21 mouse cellular contexts compared by ENCODE assay signal in genomic region chr5:110550189-110550588, GRCm38 (mm10). TPM values are rescaled to one million over a fixed set of nuclear protein-coding genes. Genes with fewer than 3 reads are reported as not detected.
DNase-seq lines count a peak whose midpoint lies in the region; ATAC-seq and TF ChIP-seq lines count a peak whose summit lies in the region.
"Had no signal": no experiment of that assay in that cellular context is flagged by ENCODE, and none has a peak within 500 bp of the region (broad histone marks: within the 10 kb centered on the region; RNA-seq: fewer than 3 reads in every experiment).

No protein-coding gene starts in this region.

- TF ChIP-seq EP300 in MEL (IDR thresholded peaks at IDR 0.05; ENCODE audit: low read depth in 1 of 2, low read length in 2 of 2): peak; percentile 48 to 73

- ATAC-seq in megakaryocyte-erythroid progenitor cell, adult 5-6 weeks (replicated peaks; ENCODE audit: low FRiP score, low TSS enrichment, poor library complexity, severe bottlenecking): 0 out of 2 replicates have a peak, but pooled peaks have one; percentile 24
- no peak for ATAC-seq in forebrain, embryonic 16.5 days
- ATAC-seq: activated CD4-positive, CD25-positive, alpha-beta regulatory T cell, adult 4 months; CD4-positive, CD25-positive, alpha-beta regulatory T cell, adult 4 months; Patski had no signal

- no peak for TF ChIP-seq CTCF in MEL (IDR thresholded peaks at IDR 0.05 in 2 of 3, conservative IDR thresholded peaks at IDR 0.05 in 1 of 3; ENCODE audit: control insufficient read depth in 1 of 3, insufficient read depth in 1 of 3, low read depth in 2 of 3, low read length in 3 of 3, poor library complexity in 1 of 3, severe bottlenecking in 1 of 3)

- no peak for TF ChIP-seq POLR2A in MEL (IDR thresholded peaks at IDR 0.05; ENCODE audit: control insufficient read depth in 1 of 2, insufficient read depth in 1 of 2, low read depth in 1 of 2, low read length in 2 of 2, poor library complexity in 1 of 2)

- TF ChIP-seq RAD21 in MEL (IDR thresholded peaks at IDR 0.05; ENCODE audit: low read depth, low read length): no peak

- 79% methylated on average over 2 of the region's 2 CpGs for WGBS in forebrain, embryonic 16.5 days

- no peaks in the 10 kb centered on the region for H3K9me3 ChIP-seq in MEL (replicated peaks; ENCODE audit: insufficient read depth, low read length)
- no peaks in the 10 kb centered on the region for H3K9me3 ChIP-seq in forebrain, embryonic 16.5 days (ENCODE audit: control insufficient read depth, low read length)
- H3K9me3 ChIP-seq: G1E had no signal

- H3K36me3 ChIP-seq in MEL (ENCODE audit: control insufficient read depth in 1 of 2, insufficient read depth in 2 of 2, low read length in 2 of 2): no peaks in the 10 kb centered on the region
- H3K36me3 ChIP-seq in forebrain, embryonic 16.5 days (ENCODE audit: control insufficient read depth, insufficient read depth): no peaks in the 10 kb centered on the region
- H3K36me3 ChIP-seq: G1E had no signal

- H3K4me1 ChIP-seq in MEL (ENCODE audit: control insufficient read depth in 1 of 2, insufficient read depth in 2 of 2, low read length in 2 of 2): peaks cover 4 to 14% of the 10 kb centered on the region in 2 experiments; a peak in 3 of 4 replicates
- H3K4me1 ChIP-seq in forebrain, embryonic 16.5 days (replicated peaks; ENCODE audit: control insufficient read depth, insufficient read depth, low read length): peaks cover 5% of the 10 kb centered on the region

- no peaks in the 10 kb centered on the region for H3K27me3 ChIP-seq in MEL (ENCODE audit: control insufficient read depth in 1 of 2, insufficient read depth in 2 of 2, low read length in 2 of 2)
- H3K27me3 ChIP-seq in forebrain, embryonic 16.5 days (replicated peaks; ENCODE audit: control insufficient read depth, insufficient read depth, low read length): peaks cover 9% of the 10 kb centered on the region

- DNase-seq in cerebellum, adult 9-11 months: peak; percentile 8
- DNase-seq in cerebellum, adult 8-10 months: no peak
- no peak for DNase-seq in MEL (ENCODE audit: low read depth, low spot score)
- DNase-seq in urinary bladder, adult 18-20 months (ENCODE audit: low spot score in 2 of 2): no peak
- DNase-seq: adrenal gland, adult 2 months; adrenal gland, adult 8-10 months; adrenal gland, postnatal 10 days; adrenal gland, postnatal 14 days; adrenal gland, postnatal 25 days; adrenal gland, postnatal 36 days; B cell, adult 2 months; cerebellum, adult 11 months; cerebellum, adult 11-12 months; cerebellum, adult 2 months had no signal

- H3K27ac ChIP-seq in MEL (ENCODE audit: control insufficient read depth, low read depth, low read length): no peak overlapping the region
- no peak overlapping the region for H3K27ac ChIP-seq in forebrain, embryonic 16.5 days (ENCODE audit: low read length)

- H3K79me2 ChIP-seq in MEL (ENCODE audit: control insufficient read depth, insufficient read depth, low read length, poor library complexity): no peaks in the 10 kb centered on the region

- no peak overlapping the region for H3K4me3 ChIP-seq in MEL (ENCODE audit: control insufficient read depth in 1 of 2, insufficient read depth in 1 of 2, low read depth in 2 of 2, low read length in 2 of 2)
- no peak overlapping the region for H3K4me3 ChIP-seq in forebrain, embryonic 16.5 days (replicated peaks; ENCODE audit: low read length)

- no peak overlapping the region for H3K9ac ChIP-seq in MEL (ENCODE audit: control insufficient read depth, low read depth, low read length, poor library complexity, severe bottlenecking)
- H3K9ac ChIP-seq in forebrain, embryonic 16.5 days (replicated peaks; ENCODE audit: low read depth, low read length): no peak overlapping the region

- H3K4me2 ChIP-seq in forebrain, embryonic 16.5 days (ENCODE audit: low read length): no peak overlapping the region

TF ChIP-seq in MEL, 35 proteins besides CTCF, POLR2A, EP300 and RAD21:
- no peak for TF ChIP-seq TBP (IDR thresholded peaks at IDR 0.05; ENCODE audit: low read depth, low read length)
- TF ChIP-seq E2F4 (IDR thresholded peaks at IDR 0.05; ENCODE audit: borderline replicate concordance, low read depth, low read length): no peak
- no peak for TF ChIP-seq USF2 (IDR thresholded peaks at IDR 0.05; ENCODE audit: borderline replicate concordance in 1 of 2, insufficient read depth in 1 of 2, low read depth in 1 of 2, low read length in 2 of 2)
- peak; percentile 71 for TF ChIP-seq ETS1 (IDR thresholded peaks at IDR 0.05; ENCODE audit: low read depth, low read length)
- no peak for TF ChIP-seq CHD2 (IDR thresholded peaks at IDR 0.05; ENCODE audit: low read length)
- no peak for TF ChIP-seq MAX (IDR thresholded peaks at IDR 0.05; ENCODE audit: low read length)
- peak; percentile 91 for TF ChIP-seq TCF12 (IDR thresholded peaks at IDR 0.05; ENCODE audit: low read depth, low read length)
- TF ChIP-seq MEF2A (IDR thresholded peaks at IDR 0.05; ENCODE audit: extremely low read depth, insufficient replicate concordance, low read depth, low read length, poor library complexity, severe bottlenecking): peak; percentile 94; the same call in 1 of the 2 replicates
- no peak for TF ChIP-seq MXI1 (IDR thresholded peaks at IDR 0.05; ENCODE audit: low read depth, low read length)
- TF ChIP-seq POLR2AphosphoS2 (IDR thresholded peaks at IDR 0.05; ENCODE audit: low read length): no peak
- peak; percentile 50; the same call in 1 of the 2 replicates for TF ChIP-seq RCOR1 (IDR thresholded peaks at IDR 0.05; ENCODE audit: low read depth, low read length)
- no peak for TF ChIP-seq NRF1 (IDR thresholded peaks at IDR 0.05; ENCODE audit: insufficient read depth, low read depth, low read length, poor library complexity, severe bottlenecking)
- no peak for TF ChIP-seq UBTF (IDR thresholded peaks at IDR 0.05; ENCODE audit: borderline replicate concordance, insufficient read depth, low read depth, low read length)
- no peak for TF ChIP-seq POLR2AphosphoS5 (IDR thresholded peaks at IDR 0.05; ENCODE audit: borderline replicate concordance, low read depth, low read length)
- no peak for TF ChIP-seq ZMIZ1 (IDR thresholded peaks at IDR 0.05; ENCODE audit: low read depth, low read length)
- no peak for TF ChIP-seq MAFK (IDR thresholded peaks at IDR 0.05; ENCODE audit: borderline replicate concordance, low read depth, low read length)
- no peak for TF ChIP-seq USF1 (IDR thresholded peaks at IDR 0.05; ENCODE audit: low read depth, low read length)
- TF ChIP-seq MYC (IDR thresholded peaks at IDR 0.05; ENCODE audit: low read depth, low read length): no peak
- TF ChIP-seq ZC3H11A (IDR thresholded peaks at IDR 0.05; ENCODE audit: low read depth, low read length): no peak
- TF ChIP-seq JUND (IDR thresholded peaks at IDR 0.05; ENCODE audit: low read depth, low read length): no peak
- TF ChIP-seq ZNF384 (IDR thresholded peaks at IDR 0.05; ENCODE audit: low read depth, low read length): peak; percentile 97
- no peak for TF ChIP-seq MYB (IDR thresholded peaks at IDR 0.05; ENCODE audit: low read depth, low read length)
- TF ChIP-seq GATA1 (IDR thresholded peaks at IDR 0.05; ENCODE audit: low read depth, low read length): peak; percentile 73
- TF ChIP-seq NELFE (IDR thresholded peaks at IDR 0.05; ENCODE audit: low read depth, low read length): no peak
- TF ChIP-seq TAL1 (IDR thresholded peaks at IDR 0.05; ENCODE audit: low read length): no peak
- no peak for TF ChIP-seq MAZ (IDR thresholded peaks at IDR 0.05; ENCODE audit: low read depth, low read length)
- TF ChIP-seq SIN3A (IDR thresholded peaks at IDR 0.05; ENCODE audit: low read length): no peak
- TF ChIP-seq GABPA (IDR thresholded peaks at IDR 0.05; ENCODE audit: low read depth, low read length): no peak
- no peak for TF ChIP-seq HCFC1 (IDR thresholded peaks at IDR 0.05; ENCODE audit: low read depth, low read length)
- peak; percentile 60; the same call in 1 of the 2 replicates for TF ChIP-seq BHLHE40 (IDR thresholded peaks at IDR 0.05; ENCODE audit: borderline replicate concordance, low read depth, low read length)
- TF ChIP-seq SMC3 (IDR thresholded peaks at IDR 0.05; ENCODE audit: low read depth, low read length): no peak
- no peak for TF ChIP-seq ELF1 (IDR thresholded peaks at IDR 0.05; ENCODE audit: low read depth, low read length)
- TF ChIP-seq KAT2A (conservative IDR thresholded peaks at IDR 0.05; ENCODE audit: low read depth, low read length): no peak
- no peak for TF ChIP-seq CHD1 (IDR thresholded peaks at IDR 0.05; ENCODE audit: low read depth, low read length)
- TF ChIP-seq ZKSCAN1 (IDR thresholded peaks at IDR 0.05; ENCODE audit: low read depth, low read length): no peak

RNA-seq across cellular contexts. Expression of gene Galnt9, which starts 6.0 kb away (rescaled TPM):
- 0.23 and 0.42 TPM in 2 replicates for total RNA-seq in MEL (2012; rRNA removed)
- polyA plus RNA-seq in MEL (2012; ENCODE audit: insufficient read depth in 1 of 2, insufficient read length in 2 of 2, low read depth in 1 of 2, low replicate concordance in 2 of 2, missing spikeins in 1 of 2): under 1 TPM in 1 of 2 experiments, not detected in 1; 0.99 TPM
- total RNA-seq in megakaryocyte-erythroid progenitor cell, adult 5-6 weeks (2014; fragmentation: Nextera tagmentation): not detected in 2 replicates
- not detected in 2 replicates for total RNA-seq in megakaryocyte-erythroid progenitor cell, adult 5-6 weeks (2017)
- polyA plus RNA-seq in forebrain, embryonic 16.5 days (2015; fragmentation: Nextera tagmentation; extraction: Ambion mirVana): 13.9 and 15.5 TPM in 2 replicates
- total RNA-seq: adrenal gland, postnatal 14 days; CH12.LX had no signal
- polyA plus RNA-seq: G1E, Patski had no signal
